Mouse (Mus musculus) adrenal gland, adult 8-10 months (tissue): ENCODE data around the gene Coil. TPM values are rescaled to one million over a fixed set of nuclear protein-coding genes. Genes with fewer than 3 reads are reported as not detected.

Source experiments
- total RNA-seq, 4 experiments: library from RNA; stranded (reverse); gene quantifications; 2 replicates each; pipeline ENCODE4 v1.2.4; 2022

Coil gene
- total RNA-seq, 4 experiments from 2014 or later, result 9.1 to 16.0 (median 12.9) TPM

Other genes with a start within 250 kb of the Coil start
- gene Akap1, start 105.7 kb upstream of the Coil start, total RNA-seq, result 100 to 1,000 TPM; 102 to 124 (median 117) TPM
- gene Scpep1, start 14.8 kb upstream of the Coil start, total RNA-seq, result 100 to 1,000 TPM; 128 to 260 (median 184) TPM
- not detected for gene Elobl, start 3.3 kb upstream of the Coil start, total RNA-seq
- gene Trim25, start 29.1 kb downstream of the Coil start, total RNA-seq, result 100 to 1,000 TPM; 136 to 188 (median 157) TPM
- 10 to 100 TPM; 10.7 to 17.0 (median 14.3) TPM for gene Dgke, start 96.6 kb downstream of the Coil start, total RNA-seq
- not detected for gene Gm525, start 103.6 kb downstream of the Coil start, total RNA-seq